Mouse (Mus musculus): Measurements from ENCODE around the gene Pbx3. TPM values are rescaled to one million over a fixed set of nuclear protein-coding genes. Genes with fewer than 3 reads are reported as not detected.

Gene Pbx3
- total RNA-seq (2021), result 10 to 100 TPM; 12.2 to 14.8 TPM
- long read RNA-seq, experiment 1, partial matches to known transcripts, result 0 of 5 reads
- long read RNA-seq, experiment 1, other reads (novel, unspliced or antisense), result 2 of 5 reads
- long read RNA-seq, experiment 2, partial matches to known transcripts, result 2 of 6 reads
- long read RNA-seq, experiment 2, other reads (novel, unspliced or antisense), result 2 of 6 reads

GRCm38 (mm10) chr2:34372305-34373301, at the start of gene Pbx3:
Gene Pbx3, minus strand, starts transcription at chr2:34373142.
- intact Hi-C loops (cut with DNase I), result no loop called here
- peak; percentile 99 for DNase-seq

GRCm38 (mm10) chr2:34420256-34420655, 47.3 kb upstream of the Pbx3 start:
- intact Hi-C loops (cut with DNase I), result no loop called here
- DNase-seq, result no peak

- intact Hi-C loops (cut with DNase I), result loop anchor here (10.0 kb wide), 1 partner anchor 105 kb away; no protein-coding TSS in a partner anchor
- no peak for DNase-seq
Observed at GRCm38 (mm10) chr2:34409741-34410340, 36.9 kb upstream of the Pbx3 start.

- no peak for DNase-seq
- intact Hi-C loops (cut with DNase I), result no loop called here
Observed at GRCm38 (mm10) chr2:34408341-34408740, 35.4 kb upstream of the Pbx3 start.

- no peak for DNase-seq
- intact Hi-C loops (cut with DNase I), result no loop called here
Observed at GRCm38 (mm10) chr2:34407596-34407995, 34.7 kb upstream of the Pbx3 start.

- peak; percentile 97 to 98 for DNase-seq
- intact Hi-C loops (cut with DNase I), result loop anchor here (1.0 kb wide), 1 partner anchor 36 kb away; no protein-coding TSS in a partner anchor
Observed at GRCm38 (mm10) chr2:34406601-34407464, 33.9 kb upstream of the Pbx3 start, which contains the start of gene Mapkap1. Gene Mapkap1, plus strand, starts transcription at chr2:34406771.

GRCm38 (mm10) chr2:34399535-34399934, 26.6 kb upstream of the Pbx3 start:
- no peak for DNase-seq
- intact Hi-C loops (cut with DNase I), result no loop called here

- intact Hi-C loops (cut with DNase I), result no loop called here
- DNase-seq, result no peak
Observed at GRCm38 (mm10) chr2:34378930-34379329, 6.0 kb upstream of the Pbx3 start.

GRCm38 (mm10) chr2:34374349-34374748, 1.4 kb upstream of the Pbx3 start:
- no peak for DNase-seq

GRCm38 (mm10) chr2:34373886-34374285, 944 bp upstream of the Pbx3 start:
- intact Hi-C loops (cut with DNase I), result no loop called here
- no peak for DNase-seq

More at GRCm38 (mm10) chr2:34374349-34374748, 1.4 kb upstream of the Pbx3 start:
- intact Hi-C loops (cut with DNase I), result no loop called here

GRCm38 (mm10) chr2:34371441-34372304, 1.3 kb downstream of the Pbx3 start:
- DNase-seq, result peak; percentile 61 to 76
- intact Hi-C loops (cut with DNase I), result loop anchor here (1.0 kb wide), 1 partner anchor 35 kb away; the partner anchor contains the start of gene Mapkap1

- intact Hi-C loops (cut with DNase I), result loop anchor here (1.0 kb wide), 1 partner anchor 35 kb away; the partner anchor contains the start of gene Mapkap1
- peak; percentile 50 to 58 for DNase-seq
Observed at GRCm38 (mm10) chr2:34370725-34371440, 2.1 kb downstream of the Pbx3 start.

- no peak for DNase-seq
- intact Hi-C loops (cut with DNase I), result no loop called here
Observed at GRCm38 (mm10) chr2:34370349-34370724, 2.6 kb downstream of the Pbx3 start.

- no peak for DNase-seq
- intact Hi-C loops (cut with DNase I), result loop anchor here (10.0 kb wide), 1 partner anchor 394 kb away; no protein-coding TSS in a partner anchor
Observed at GRCm38 (mm10) chr2:34368396-34368795, 4.5 kb downstream of the Pbx3 start.

- intact Hi-C loops (cut with DNase I), result loop anchor here (10.0 kb wide), 1 partner anchor 392 kb away; no protein-coding TSS in a partner anchor
- DNase-seq, result no peak
Observed at GRCm38 (mm10) chr2:34367024-34367423, 5.9 kb downstream of the Pbx3 start.

GRCm38 (mm10) chr2:34363678-34364077, 9.3 kb downstream of the Pbx3 start:
- DNase-seq, result no peak
- intact Hi-C loops (cut with DNase I), result loop anchor here (10.0 kb wide), 1 partner anchor 389 kb away; no protein-coding TSS in a partner anchor

- no peak for DNase-seq
Observed at GRCm38 (mm10) chr2:34355801-34356211, 17.1 kb downstream of the Pbx3 start.

GRCm38 (mm10) chr2:34352006-34352405, 20.9 kb downstream of the Pbx3 start:
- intact Hi-C loops (cut with DNase I), result no loop called here
- DNase-seq, result no peak

More at GRCm38 (mm10) chr2:34355801-34356211, 17.1 kb downstream of the Pbx3 start:
- intact Hi-C loops (cut with DNase I), result no loop called here
